Mouse (Mus musculus) olfactory bulb, adult 2 months (tissue): ENCODE data around the gene 1110008L16Rik.
"Not testable (repeated sequence)": the region's sequence is repeated elsewhere in the genome, so short reads cannot be mapped to it uniquely, and the experiment has no call there.

Experiments used
- CTCF ChIP-seq: fragments of 200-500 bp; IDR thresholded peaks from 2 replicates; pipeline ENCODE4 v1.5.1; 2012; ENCODE audit warnings: low read depth, mild to moderate bottlenecking, low read length, moderate library complexity; ENCODE audit not compliant: insufficient read depth
- POLR2A ChIP-seq: fragments of 200-500 bp; IDR thresholded peaks from 2 replicates; pipeline ENCODE4 v1.6.1; 2012; ENCODE audit warnings: mild to moderate bottlenecking, low read depth, low read length, moderate library complexity; ENCODE audit not compliant: insufficient read depth

DNA sequence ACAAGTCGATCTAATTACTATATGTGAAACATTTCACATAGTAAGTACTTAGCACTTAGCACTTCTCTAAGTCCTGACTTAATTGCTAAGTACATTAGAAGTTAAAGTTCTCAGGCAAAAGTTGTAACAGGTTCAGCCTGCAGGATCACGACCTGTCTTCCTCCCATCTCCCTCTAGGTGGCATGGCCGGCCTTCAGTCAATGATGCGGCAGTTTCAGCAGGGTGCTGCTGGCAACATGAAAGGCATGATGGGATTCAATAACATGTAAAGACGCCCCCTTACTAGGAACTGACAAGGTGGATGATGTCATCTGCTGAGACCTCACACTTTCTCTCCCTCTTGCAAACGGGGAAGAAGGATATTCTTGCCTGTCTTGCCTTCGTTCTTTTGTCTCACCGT, 37.4 kb upstream of the 1110008L16Rik start:
- not testable (repeated sequence) for TF ChIP-seq POLR2A, CTCF
